Mouse (Mus musculus): ENCODE results near the gene Flcn. TPM values are rescaled to one million over a fixed set of nuclear protein-coding genes. Genes with fewer than 3 reads are reported as not detected.

Flcn gene
- polyA plus RNA-seq, 1 experiment, result 58.9 TPM

DNA sequence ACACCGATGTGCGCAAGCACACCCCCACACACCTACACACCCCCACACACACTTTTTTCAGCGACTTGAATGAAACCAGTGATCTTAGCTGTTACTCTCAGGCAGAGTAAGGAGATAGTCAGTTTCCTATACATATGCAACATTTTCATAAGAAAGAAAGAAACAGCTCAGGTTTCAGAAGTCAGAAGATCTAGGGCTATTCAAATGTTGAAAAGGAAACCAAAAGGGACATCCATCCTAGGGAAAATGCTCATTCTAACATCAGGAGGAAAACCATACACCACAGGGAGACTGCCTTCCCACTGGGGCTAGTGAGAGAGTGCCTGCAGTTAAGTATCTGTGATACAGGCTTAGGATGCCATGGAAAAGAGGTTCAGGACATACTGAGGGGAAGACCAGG is 11.8 kb upstream of the Flcn start:
- Histone ChIP-seq H3K4me3 (replicated peaks; ENCODE audit: extremely low read depth, low read depth, low read length) (no peak overlapping the region), H3K4me1 (ENCODE audit: control insufficient read depth, insufficient read depth, low read length) (no peaks in the 10 kb centered on the region)
- WGBS, result 89% methylated on average over 3 of the region's 3 CpGs
- no peak for TF ChIP-seq CTCF (IDR thresholded peaks at IDR 0.05; ENCODE audit: insufficient read depth, low read length)
- no peak for DNase-seq

DNA sequence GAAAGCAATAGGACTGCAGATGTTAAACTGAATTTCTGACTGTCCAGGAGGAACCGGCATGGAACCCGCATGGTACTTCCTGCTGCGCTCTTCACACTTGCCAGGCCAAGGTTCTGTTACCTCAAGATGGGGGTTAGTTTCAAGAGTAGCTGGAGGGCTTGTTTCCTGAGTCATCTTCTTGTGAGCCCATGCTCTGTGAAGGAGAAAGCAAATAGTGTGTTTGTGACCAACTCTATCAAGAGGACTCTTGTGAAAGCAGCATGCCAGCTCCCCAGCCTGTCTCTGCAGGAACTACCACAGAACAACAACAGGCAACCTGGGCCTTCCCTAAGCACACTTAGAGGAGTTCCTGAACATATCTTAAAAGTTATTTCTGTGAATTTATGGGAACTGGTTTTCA is 8.1 kb upstream of the Flcn start:
- H3K4me3 ChIP-seq (replicated peaks; ENCODE audit: extremely low read depth, low read depth, low read length), result no peak overlapping the region
- 67% methylated on average over 3 of the region's 3 CpGs for WGBS
- DNase-seq, result no peak
- TF ChIP-seq POLR2A (IDR thresholded peaks at IDR 0.05; ENCODE audit: borderline replicate concordance, extremely low read depth, low read depth, low read length), result no peak
- no peak for TF ChIP-seq CTCF (IDR thresholded peaks at IDR 0.05; ENCODE audit: insufficient read depth, low read length)
- H3K4me1 ChIP-seq (ENCODE audit: control insufficient read depth, insufficient read depth, low read length), result no peaks in the 10 kb centered on the region

DNA sequence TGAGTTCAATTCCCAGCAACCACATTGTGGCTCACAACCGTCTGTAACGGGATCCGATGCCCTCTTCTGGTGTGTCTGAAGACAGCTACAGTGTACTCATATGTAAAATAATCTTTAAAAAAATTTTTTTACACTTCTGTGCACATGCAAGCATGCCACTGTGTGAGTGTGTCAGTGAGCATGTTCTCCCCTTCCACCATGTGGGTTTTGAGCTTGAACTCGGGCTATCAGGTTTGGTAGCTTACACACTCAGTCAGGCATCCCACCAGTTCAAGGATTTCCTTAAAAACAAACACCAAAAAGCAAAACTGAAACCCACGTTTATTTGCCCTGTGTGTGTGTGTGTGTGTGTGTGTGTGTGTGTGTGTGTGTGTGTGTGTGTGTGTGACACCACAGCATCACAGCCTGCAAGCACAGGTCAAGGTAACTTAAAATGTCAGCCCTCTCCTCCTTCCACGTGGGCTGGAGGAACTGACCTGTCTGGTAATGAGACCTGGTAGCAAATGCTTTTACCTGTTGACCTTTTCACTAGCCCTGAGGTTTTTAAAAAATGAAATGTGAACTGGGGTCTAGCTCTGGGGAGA is 5.8 kb upstream of the Flcn start:
- TF ChIP-seq CTCF (IDR thresholded peaks at IDR 0.05; ENCODE audit: insufficient read depth, low read length), result no peak
- no peak for TF ChIP-seq POLR2A (IDR thresholded peaks at IDR 0.05; ENCODE audit: borderline replicate concordance, extremely low read depth, low read depth, low read length)
- DNase-seq, result no peak
- Histone ChIP-seq H3K4me3 (replicated peaks; ENCODE audit: extremely low read depth, low read depth, low read length) (no peak overlapping the region), H3K4me1 (ENCODE audit: control insufficient read depth, insufficient read depth, low read length) (no peaks in the 10 kb centered on the region; the same call in 1 of the 2 replicates)
- 80% methylated on average over 6 of the region's 6 CpGs for WGBS

DNA sequence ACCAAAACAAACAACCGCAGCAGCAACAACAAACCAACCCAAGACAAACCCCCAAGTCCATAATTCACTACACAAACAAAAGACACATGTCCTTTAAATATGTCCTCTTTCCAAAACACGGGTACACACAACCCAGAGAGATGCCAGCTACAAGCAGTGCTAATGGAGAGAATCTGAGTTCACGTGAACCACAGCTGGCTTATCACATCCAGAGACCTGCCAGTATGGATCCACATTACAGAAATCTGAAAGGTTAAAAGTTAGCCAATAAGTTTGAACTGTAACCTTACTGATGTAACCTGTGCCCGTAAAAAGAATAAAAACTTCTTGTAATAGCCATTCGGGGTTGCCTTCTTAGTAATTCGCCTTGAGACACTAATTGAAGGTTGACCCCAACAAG is 5.1 kb upstream of the Flcn start:
- TF ChIP-seq CTCF (IDR thresholded peaks at IDR 0.05; ENCODE audit: insufficient read depth, low read length) (no peak), POLR2A (IDR thresholded peaks at IDR 0.05; ENCODE audit: borderline replicate concordance, extremely low read depth, low read depth, low read length) (no peak)
- no peak for DNase-seq
- H3K4me3 ChIP-seq (replicated peaks; ENCODE audit: extremely low read depth, low read depth, low read length), result no peak overlapping the region
- H3K4me1 ChIP-seq (ENCODE audit: control insufficient read depth, insufficient read depth, low read length), result no peaks in the 10 kb centered on the region; the same call in 1 of the 2 replicates
- 86% methylated on average over 6 of the region's 6 CpGs for WGBS

DNA sequence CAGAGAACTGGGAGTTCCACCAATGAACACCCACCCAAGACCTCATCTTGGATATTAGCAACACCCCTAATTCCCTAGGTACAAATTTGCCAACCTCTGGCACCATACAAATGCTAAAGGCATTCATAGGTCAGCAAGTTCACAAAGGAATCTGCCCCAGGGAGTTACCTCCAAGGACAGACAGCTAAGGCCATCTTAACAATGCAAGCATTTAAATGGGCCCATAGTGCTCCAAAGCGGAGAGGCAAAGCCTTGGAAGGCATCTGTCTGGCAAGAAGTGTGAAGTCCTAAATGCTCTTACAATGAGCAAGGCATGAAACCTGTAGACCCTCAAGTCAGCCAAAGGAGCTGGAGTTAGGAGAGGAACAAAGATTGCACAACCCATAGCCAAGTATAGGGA is 4.5 kb upstream of the Flcn start:
- Histone ChIP-seq H3K4me3 (replicated peaks; ENCODE audit: extremely low read depth, low read depth, low read length) (no peak overlapping the region), H3K4me1 (ENCODE audit: control insufficient read depth, insufficient read depth, low read length) (no peaks in the 10 kb centered on the region; the same call in 1 of the 2 replicates)
- no peak for DNase-seq
- TF ChIP-seq POLR2A (IDR thresholded peaks at IDR 0.05; ENCODE audit: borderline replicate concordance, extremely low read depth, low read depth, low read length) (no peak), CTCF (IDR thresholded peaks at IDR 0.05; ENCODE audit: insufficient read depth, low read length) (no peak)
- 84% methylated on average over 1 of the region's 1 CpGs for WGBS

DNA sequence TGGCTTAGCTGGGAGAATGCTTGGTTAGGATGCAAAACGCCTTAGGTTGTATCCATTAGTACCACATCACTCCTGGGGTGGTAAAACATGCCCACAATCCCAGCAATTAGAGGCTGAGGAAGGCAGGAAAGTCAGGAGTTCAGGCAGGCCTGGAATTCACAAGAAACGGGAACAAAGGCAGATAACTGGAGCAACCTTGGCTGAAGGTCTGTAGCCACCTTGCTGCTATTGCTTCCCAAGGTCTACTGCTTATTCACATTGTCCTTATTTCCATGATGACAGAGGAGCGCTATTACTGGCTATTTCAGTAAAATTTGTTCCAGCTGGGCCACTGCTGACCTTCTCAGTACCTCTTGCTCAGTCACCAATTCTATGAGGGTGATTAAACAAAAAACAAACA is 3.5 kb upstream of the Flcn start:
- WGBS, result 74% methylated on average over 3 of the region's 3 CpGs
- TF ChIP-seq POLR2A (IDR thresholded peaks at IDR 0.05; ENCODE audit: borderline replicate concordance, extremely low read depth, low read depth, low read length) (no peak), CTCF (IDR thresholded peaks at IDR 0.05; ENCODE audit: insufficient read depth, low read length) (no peak)
- Histone ChIP-seq H3K4me3 (replicated peaks; ENCODE audit: extremely low read depth, low read depth, low read length) (no peak overlapping the region), H3K4me1 (ENCODE audit: control insufficient read depth, insufficient read depth, low read length) (no peaks in the 10 kb centered on the region; the same call in none of the 2 replicates)
- DNase-seq, result no peak

DNA sequence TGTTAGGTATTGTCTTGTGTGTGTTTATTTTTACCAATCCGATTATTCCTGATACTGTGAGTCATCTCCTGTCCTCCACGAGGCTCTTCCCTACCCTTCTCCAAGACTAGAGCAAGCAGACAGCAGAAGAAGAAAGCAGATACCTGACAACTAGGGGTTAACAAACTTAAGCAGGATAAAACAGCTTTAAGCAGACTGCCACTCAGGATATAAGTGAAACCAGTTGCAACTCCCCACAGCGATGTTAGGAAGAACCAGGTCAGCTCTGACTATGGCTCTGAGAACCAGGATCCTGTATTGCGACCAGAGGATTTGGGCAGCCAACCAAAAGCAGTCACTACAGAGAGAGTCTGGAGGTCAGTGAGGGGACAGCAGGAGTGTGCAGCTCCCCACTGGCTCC is 1.4 kb upstream of the Flcn start:
- no peak overlapping the region for H3K4me3 ChIP-seq (replicated peaks; ENCODE audit: extremely low read depth, low read depth, low read length)
- DNase-seq, result no peak
- no peaks in the 10 kb centered on the region; the same call in none of the 2 replicates for H3K4me1 ChIP-seq (ENCODE audit: control insufficient read depth, insufficient read depth, low read length)
- WGBS, result 32% methylated on average over 4 of the region's 4 CpGs
- TF ChIP-seq CTCF (IDR thresholded peaks at IDR 0.05; ENCODE audit: insufficient read depth, low read length), result no peak
- TF ChIP-seq POLR2A (IDR thresholded peaks at IDR 0.05; ENCODE audit: borderline replicate concordance, extremely low read depth, low read depth, low read length), result no peak

DNA sequence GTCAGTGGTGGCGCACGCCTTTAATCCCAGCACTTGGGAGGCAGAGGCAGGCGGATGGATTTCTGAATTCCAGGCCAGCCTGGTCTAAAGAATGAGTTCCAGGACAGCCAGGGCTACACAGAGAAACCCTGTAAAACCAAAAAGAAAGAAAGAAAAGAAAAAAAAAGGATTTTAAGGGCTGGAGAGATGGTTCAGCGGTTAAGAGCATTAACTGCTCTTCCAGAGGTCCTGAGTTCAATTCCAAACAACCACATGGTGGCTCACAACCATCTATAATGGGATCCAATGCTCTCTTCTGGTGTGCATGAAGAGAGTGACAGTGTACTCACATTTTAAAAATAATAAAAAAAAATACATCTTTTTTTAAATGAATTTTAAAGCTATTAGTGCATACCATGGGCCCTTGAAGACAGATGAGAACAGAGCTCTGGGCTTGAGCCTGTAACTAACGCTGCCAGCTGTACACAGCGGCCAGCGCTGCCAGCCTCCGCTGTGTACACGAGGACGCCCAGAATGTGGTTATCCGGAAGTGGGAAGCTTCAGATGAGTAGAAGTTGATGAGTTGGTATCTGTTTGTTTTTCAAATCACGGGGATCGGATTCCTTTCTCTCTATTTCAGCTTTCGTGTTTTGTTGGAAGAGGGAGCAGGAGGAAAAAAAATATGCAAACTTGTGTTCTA is 803 bp upstream of the Flcn start:
- TF ChIP-seq CTCF (IDR thresholded peaks at IDR 0.05; ENCODE audit: insufficient read depth, low read length) (no peak), POLR2A (IDR thresholded peaks at IDR 0.05; ENCODE audit: borderline replicate concordance, extremely low read depth, low read depth, low read length) (no peak)
- DNase-seq, result no peak
- peak overlapping the region; percentile 75 for H3K4me3 ChIP-seq (replicated peaks; ENCODE audit: extremely low read depth, low read depth, low read length)
- WGBS, result 39% methylated on average over 14 of the region's 14 CpGs
- no peaks in the 10 kb centered on the region; the same call in none of the 2 replicates for H3K4me1 ChIP-seq (ENCODE audit: control insufficient read depth, insufficient read depth, low read length)

DNA sequence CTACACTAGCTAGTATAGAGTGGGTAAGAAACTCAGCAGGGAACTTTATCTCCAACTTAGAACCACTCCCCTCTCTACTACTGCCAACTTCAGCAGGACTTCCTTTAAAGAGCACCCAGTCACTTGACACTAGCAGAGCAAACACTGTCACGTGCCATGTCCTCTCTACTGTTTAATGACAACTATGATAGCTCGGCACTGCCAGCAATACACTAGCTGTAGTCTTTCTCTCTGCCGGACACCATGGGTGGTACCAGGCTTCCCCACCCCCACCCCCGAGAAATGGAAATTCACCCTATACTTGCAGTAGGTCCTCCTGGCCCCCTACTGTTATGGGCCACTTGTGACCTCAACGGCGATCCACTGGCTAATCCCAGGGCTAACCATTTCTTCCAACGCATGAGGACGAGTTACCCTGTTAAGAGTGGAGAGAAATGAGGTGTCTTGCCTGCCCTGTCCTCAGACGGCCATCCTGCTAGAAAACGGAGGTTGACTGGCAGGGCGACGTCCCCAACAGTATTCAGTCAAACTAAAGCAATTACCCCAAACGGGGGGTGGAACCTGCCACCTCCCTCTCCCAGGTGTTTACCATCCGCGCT is 646 bp downstream of the Flcn start:
- H3K4me3 ChIP-seq (replicated peaks; ENCODE audit: extremely low read depth, low read depth, low read length), result peak overlapping the region; percentile 75
- under 1% methylated on average over 15 of the region's 15 CpGs for WGBS
- DNase-seq, result no peak
- no peaks in the 10 kb centered on the region; the same call in none of the 2 replicates for H3K4me1 ChIP-seq (ENCODE audit: control insufficient read depth, insufficient read depth, low read length)
- TF ChIP-seq CTCF (IDR thresholded peaks at IDR 0.05; ENCODE audit: insufficient read depth, low read length) (no peak), POLR2A (IDR thresholded peaks at IDR 0.05; ENCODE audit: borderline replicate concordance, extremely low read depth, low read depth, low read length) (no peak)

Measured in lung, adult 2 months (tissue).